Mouse (Mus musculus): ENCODE results near the gene Eef1akmt2. TPM values are rescaled to one million over a fixed set of nuclear protein-coding genes. Genes with fewer than 3 reads are reported as not detected.
A peak's percentile ranks its signal among the peaks of the same experiment; 100 is the strongest.

Gene Eef1akmt2
- total RNA-seq, 1 experiment from 2014 or later = 26.3 TPM

DNA sequence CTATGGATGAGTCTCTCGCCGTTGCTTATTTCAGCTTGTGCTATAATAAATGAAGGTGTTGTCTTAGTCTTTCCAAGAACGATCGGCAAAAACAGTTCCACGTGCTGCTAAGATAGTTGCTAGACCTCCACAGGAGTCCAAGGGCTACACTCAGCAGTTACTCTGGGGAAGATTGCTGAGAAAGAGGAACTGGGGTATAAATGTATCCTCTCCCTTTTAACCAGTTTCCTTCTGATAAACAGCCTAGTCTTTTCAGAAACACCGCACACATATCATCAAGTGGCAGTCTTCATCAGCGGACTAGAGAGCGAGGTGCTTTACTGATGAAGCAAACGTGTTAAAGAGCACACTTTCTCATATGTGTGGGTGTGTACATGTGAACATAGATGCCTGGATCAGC is 13.8 kb upstream of the Eef1akmt2 start:
- DNase-seq = no peak

DNA sequence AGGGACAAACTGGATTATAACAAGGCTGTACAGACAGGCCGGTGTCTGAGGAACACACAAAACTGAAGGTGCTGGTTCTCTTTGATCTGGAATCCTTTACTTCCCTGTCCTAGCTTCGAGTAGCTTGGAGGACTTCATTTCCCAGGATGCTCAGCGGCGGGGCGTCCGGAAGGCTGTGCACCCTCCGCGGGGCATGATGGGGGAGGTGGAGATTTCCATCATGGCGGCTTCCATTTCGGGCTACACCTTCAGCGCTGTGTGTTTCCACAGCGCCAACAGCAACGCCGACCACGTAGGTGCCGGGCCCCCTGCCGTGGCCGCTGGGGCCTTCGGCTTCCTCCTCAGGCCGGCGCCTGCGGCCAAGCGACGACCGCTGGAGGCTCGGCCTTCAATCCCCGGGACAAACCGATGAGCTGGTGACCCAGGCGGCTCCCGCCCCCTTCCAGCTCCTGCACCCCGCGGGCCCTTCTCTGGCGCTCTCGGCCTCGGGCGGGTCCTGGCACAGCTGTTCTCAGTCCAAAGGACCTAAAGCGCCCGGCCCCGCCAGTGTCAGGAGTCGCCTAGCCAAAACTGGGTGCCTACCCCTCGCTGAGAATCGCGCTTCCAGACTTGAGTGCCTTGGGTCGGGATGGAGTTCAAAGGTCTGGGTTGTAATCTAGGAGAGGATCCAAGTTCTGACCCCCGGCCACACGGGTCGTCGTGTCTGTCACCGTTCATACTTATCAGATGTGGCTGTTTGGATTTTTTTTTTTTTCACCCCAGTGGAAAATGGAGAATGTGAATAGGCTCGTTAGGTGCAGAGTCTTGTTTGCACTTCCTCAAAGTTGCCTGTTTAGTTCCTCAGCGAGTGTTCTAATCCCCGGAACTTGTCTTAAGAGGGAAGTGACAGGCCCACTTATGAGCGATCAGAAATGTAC is 6.8 kb upstream of the Eef1akmt2 start, which contains the start of gene Abraxas2:
Gene Abraxas2, plus strand, starts transcription at position 184 of the 917 bp plus-strand sequence.
- peak; percentile 96 for DNase-seq

DNA sequence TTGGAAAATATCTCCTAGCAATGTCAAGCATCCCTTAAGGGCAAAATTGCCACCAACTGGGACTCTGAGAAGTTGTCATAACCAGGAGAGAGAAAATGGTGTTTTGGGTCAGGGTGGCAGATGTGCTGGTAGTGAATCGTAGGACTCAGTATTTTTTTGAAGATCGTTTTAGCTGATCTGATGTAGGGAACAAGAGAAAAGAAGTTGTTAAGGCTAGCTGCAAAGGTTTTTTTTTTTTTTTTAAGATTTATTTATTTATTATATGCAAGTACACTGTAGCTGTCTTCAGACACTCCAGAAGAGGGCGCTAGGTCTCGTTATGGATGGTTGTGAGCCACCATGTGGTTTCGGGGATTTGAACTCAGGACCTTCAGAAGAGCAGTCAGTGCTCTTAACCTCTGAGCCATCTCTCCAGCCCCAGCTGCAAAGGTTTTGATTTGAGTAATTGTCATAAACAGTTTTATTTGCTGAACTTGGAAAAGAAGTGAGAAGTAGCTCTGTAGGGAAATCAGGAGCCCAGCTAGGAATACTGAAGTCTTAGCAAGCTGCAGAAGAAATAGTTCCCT is 5.7 kb upstream of the Eef1akmt2 start:
- no peak for DNase-seq

- no peak for DNase-seq
Measured at GRCm38 (mm10) chr7:132856083-132856482, 3.6 kb upstream of the Eef1akmt2 start.

DNA sequence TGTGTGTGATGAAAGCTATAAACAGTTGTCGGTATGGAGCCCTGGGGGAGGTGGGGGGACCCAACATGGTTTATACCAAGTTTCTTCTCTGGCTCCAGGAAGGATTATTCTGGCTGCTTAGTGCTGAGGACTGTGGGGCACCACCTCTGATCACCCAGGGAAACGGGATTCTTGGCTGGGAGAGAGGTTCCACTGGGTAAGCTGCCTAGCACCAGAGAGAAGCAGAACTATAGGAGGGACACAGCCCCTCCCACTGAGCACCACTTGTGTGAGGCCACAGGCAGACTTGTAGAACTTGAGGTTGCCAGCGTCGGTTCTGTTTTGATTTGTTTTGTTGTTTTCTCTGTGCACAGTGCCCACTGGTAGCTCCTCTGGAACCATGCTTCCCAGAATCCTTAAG is 1.5 kb upstream of the Eef1akmt2 start:
- DNase-seq = no peak

DNA sequence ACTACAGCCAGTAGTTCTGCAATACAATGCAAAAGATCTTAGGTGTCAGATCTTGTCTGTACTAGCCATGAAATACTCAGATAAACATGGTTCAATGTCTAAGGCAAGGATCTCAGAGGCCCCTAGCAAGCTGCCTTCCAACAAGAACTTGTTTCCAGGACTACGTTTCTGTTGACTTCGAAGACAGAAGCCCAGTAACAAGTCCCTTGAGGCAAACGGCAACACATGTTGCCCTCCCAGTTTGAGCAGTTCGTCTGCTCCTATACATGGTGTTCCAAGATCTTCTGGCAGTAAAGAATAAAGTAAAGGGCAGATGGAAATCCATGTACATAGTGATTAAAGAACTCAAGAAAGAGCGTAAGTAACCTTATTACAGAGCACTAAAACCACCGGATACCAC is 888 bp upstream of the Eef1akmt2 start:
- DNase-seq = no peak

- no peak for DNase-seq
Measured at GRCm38 (mm10) chr7:132843152-132843551, 9.3 kb downstream of the Eef1akmt2 start.

- no peak for DNase-seq
Measured at GRCm38 (mm10) chr7:132842455-132842854, 10.0 kb downstream of the Eef1akmt2 start.

GRCm38 (mm10) chr7:132841287-132841686 is 11.2 kb downstream of the Eef1akmt2 start:
- no peak for DNase-seq

GRCm38 (mm10) chr7:132830955-132831354 is 21.5 kb downstream of the Eef1akmt2 start:
- DNase-seq = no peak

DNA sequence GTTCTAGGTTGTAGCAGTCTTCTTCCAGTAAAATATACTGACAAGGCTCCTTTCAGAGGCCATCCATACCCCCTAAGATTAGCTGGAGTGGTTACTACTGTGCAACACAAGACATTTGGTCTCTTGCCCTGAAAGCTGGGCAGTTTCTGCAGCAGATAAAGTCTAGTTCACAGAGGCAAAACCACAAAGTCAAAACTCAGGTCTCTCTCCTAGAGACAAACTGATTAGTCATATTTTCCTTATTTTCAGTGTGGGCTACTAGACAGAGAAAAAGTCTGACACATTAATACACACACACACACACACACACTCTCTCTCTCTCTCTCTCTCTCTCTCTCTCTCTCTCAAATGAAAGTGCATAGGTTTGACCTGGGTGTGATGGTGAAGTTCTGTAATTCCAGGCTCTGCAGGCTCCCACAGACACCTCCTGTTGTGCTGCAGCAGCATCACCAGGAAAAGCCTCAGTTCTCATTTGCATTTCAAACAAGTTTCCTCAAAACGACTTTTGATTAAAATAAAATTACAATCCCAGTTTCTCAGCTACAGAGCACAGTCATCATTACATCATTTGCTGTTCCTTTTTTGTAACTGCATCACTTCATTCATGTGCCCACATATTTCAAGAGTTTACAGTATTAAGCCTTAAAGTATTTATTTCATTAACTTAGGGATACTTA is 28.0 kb downstream of the Eef1akmt2 start:
- DNase-seq = no peak

- DNase-seq = no peak
Measured at GRCm38 (mm10) chr7:132823832-132824231, 28.6 kb downstream of the Eef1akmt2 start.

DNA sequence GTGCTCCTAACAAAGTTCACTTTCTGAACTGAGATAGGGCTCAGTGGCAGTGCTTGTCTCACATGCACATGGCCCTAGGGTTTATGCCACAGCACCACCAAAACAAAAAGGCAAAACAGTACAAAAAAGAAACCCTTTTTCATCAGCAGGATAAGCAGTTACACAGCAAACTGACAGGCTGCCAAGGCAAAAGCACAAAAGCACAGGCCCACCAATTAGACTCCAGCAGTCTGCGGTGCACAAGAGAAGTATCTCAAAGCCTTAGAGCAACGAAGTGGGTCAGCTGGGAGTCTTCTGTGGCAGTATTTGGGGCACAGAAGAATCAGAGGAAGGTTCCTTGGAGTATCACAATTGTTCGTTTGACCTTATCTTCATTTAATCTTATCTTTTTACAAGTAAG is 31.8 kb downstream of the Eef1akmt2 start:
- no peak for DNase-seq

GRCm38 (mm10) chr7:132817056-132817455 is 35.4 kb downstream of the Eef1akmt2 start:
- DNase-seq = no peak

- DNase-seq = no peak
Measured at GRCm38 (mm10) chr7:132816528-132816927, 35.9 kb downstream of the Eef1akmt2 start.

- no peak for DNase-seq
Measured at GRCm38 (mm10) chr7:132815081-132815480, 37.4 kb downstream of the Eef1akmt2 start.

DNA sequence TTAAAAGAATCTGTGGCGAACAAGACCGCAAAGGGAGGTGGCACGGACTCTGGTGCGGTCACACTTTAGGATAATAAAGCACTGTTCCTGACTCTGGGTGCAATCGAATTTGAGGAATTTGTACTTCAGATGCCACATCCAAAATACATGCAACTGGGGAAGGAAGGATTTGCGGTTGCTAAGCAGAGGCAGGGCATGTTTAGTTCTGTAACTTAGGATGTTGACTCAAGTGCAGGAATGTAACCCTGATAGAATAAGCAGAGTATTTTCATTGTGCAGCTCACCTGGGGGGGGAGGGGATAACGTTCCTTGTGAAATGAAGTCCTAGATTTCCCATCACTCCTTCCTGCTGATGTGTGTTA is 38.4 kb downstream of the Eef1akmt2 start:
- peak; percentile 13 for DNase-seq

GRCm38 (mm10) chr7:132813416-132814088 is 38.9 kb downstream of the Eef1akmt2 start, which contains the start of gene Fam53b:
Gene Fam53b, minus strand, starts transcription at chr7:132813886.
- peak; percentile 90 for DNase-seq

- DNase-seq = peak; percentile 82
Measured at GRCm38 (mm10) chr7:132812619-132813415, 39.7 kb downstream of the Eef1akmt2 start.

GRCm38 (mm10) chr7:132811716-132812618 is 40.5 kb downstream of the Eef1akmt2 start:
- DNase-seq = peak; percentile 57

Measured in adrenal gland, postnatal 14 days (tissue).